Comparison of ENCODE assay signal across 16 mouse cellular contexts in genomic region chr13:49114921-49115320, GRCm38 (mm10). TPM values are rescaled to one million over a fixed set of nuclear protein-coding genes. Genes with fewer than 3 reads are reported as not detected.
"Had no signal": no experiment of that assay in that cellular context is flagged by ENCODE, and none has a peak within 500 bp of the region (broad histone marks: within the 10 kb centered on the region; RNA-seq: fewer than 3 reads in every experiment).

No protein-coding gene starts in this region.

- H3K9me3 ChIP-seq: lung, embryonic 15.5 days; midbrain, embryonic 13.5 days; midbrain, embryonic 15.5 days; neural tube, embryonic 12.5 days; stomach, embryonic 15.5 days had no signal

- DNase-seq: lung, adult 2 months; lung, postnatal 14 days; lung, postnatal 36 days; right cerebral cortex, postnatal 14 days; thymus, adult 2 months; thymus, postnatal 25 days had no signal

- H3K27ac ChIP-seq: lung, embryonic 15.5 days; macrophage; midbrain, embryonic 13.5 days; midbrain, embryonic 15.5 days; neural tube, embryonic 12.5 days; stomach, embryonic 15.5 days; stomach, postnatal 0 days had no signal

- H3K4me1 ChIP-seq: stomach, embryonic 15.5 days had no signal

- H3K4me3 ChIP-seq: lung, embryonic 15.5 days; megakaryocyte, embryonic 14.5 days; midbrain, embryonic 13.5 days; midbrain, embryonic 15.5 days; neural tube, embryonic 12.5 days; stomach, embryonic 15.5 days had no signal

- H3K36me3 ChIP-seq: lung, embryonic 15.5 days; midbrain, embryonic 15.5 days; neural tube, embryonic 12.5 days; stomach, embryonic 15.5 days had no signal

- H3K27me3 ChIP-seq: lung, embryonic 15.5 days; midbrain, embryonic 13.5 days; midbrain, embryonic 15.5 days; neural tube, embryonic 12.5 days; stomach, embryonic 15.5 days had no signal

RNA-seq across cellular contexts. Expression of gene Wnk2, which starts 32.9 kb away (rescaled TPM):
- total RNA-seq: megakaryocyte progenitor cell, adult 5-6 weeks; monocyte, adult 5-6 weeks had no signal
- polyA plus RNA-seq: macrophage had no signal
